ENCODE assay signal across 8 mouse cellular contexts in genomic region chr14:25304391-25304851, GRCm38 (mm10).
DNase-seq lines count a peak whose midpoint lies in the region; ATAC-seq lines count a peak whose summit lies in the region.

No protein-coding gene starts in this region.

- peak overlapping the region; percentile 27; the same call in 1 of the 2 replicates for H3K27ac ChIP-seq in forebrain, embryonic 15.5 days (replicated peaks)
- peak overlapping the region; percentile 16; the same call in 1 of the 2 replicates for H3K27ac ChIP-seq in limb, embryonic 11.5 days (replicated peaks; ENCODE audit: low read depth, low read length)
- H3K27ac ChIP-seq in midbrain, embryonic 13.5 days: peak overlapping the region; percentile 67

- peak; percentile 36 to 41 for DNase-seq in cerebellum, adult 18-20 months
- no peak for DNase-seq in cerebellum, adult 11-12 months
- DNase-seq in heart, postnatal 4 days: peak; percentile 76
- DNase-seq in limb, embryonic 11.5 days (ENCODE audit: low spot score): peak; percentile 68
- DNase-seq in urinary bladder, postnatal 36 days (ENCODE audit: low spot score in 2 of 2): peak; percentile 54 to 88
- no peak for DNase-seq in right cerebral cortex, postnatal 10 days (ENCODE audit: low spot score in 2 of 2)

- H3K36me3 ChIP-seq in forebrain, embryonic 15.5 days: no peaks in the 10 kb centered on the region
- H3K36me3 ChIP-seq in limb, embryonic 11.5 days (ENCODE audit: control insufficient read depth, insufficient read depth, low read length): no peaks in the 10 kb centered on the region
- no peaks in the 10 kb centered on the region for H3K36me3 ChIP-seq in midbrain, embryonic 13.5 days

- WGBS in forebrain, embryonic 15.5 days: 24% methylated on average over 9 of the region's 9 CpGs
- whole genome bisulfite sequencing in limb, embryonic 11.5 days: 2% methylated on average over 9 of the region's 9 CpGs
- 4% methylated on average over 9 of the region's 9 CpGs for WGBS in midbrain, embryonic 13.5 days

- H3K4me1 ChIP-seq in forebrain, embryonic 15.5 days: peaks cover 20% of the 10 kb centered on the region
- H3K4me1 ChIP-seq in limb, embryonic 11.5 days (ENCODE audit: control insufficient read depth, insufficient read depth, low read length): peaks cover 29% of the 10 kb centered on the region
- peaks cover 49% of the 10 kb centered on the region for H3K4me1 ChIP-seq in midbrain, embryonic 13.5 days (replicated peaks)

- no peak for ATAC-seq in forebrain, embryonic 15.5 days (replicated peaks)
- ATAC-seq in limb, embryonic 11.5 days (ENCODE audit: insufficient number of reproducible peaks, low FRiP score, low TSS enrichment, low read depth): no peak
- ATAC-seq in midbrain, embryonic 13.5 days: peak; percentile 59

- no peaks in the 10 kb centered on the region for H3K9me3 ChIP-seq in forebrain, embryonic 15.5 days
- no peaks in the 10 kb centered on the region for H3K9me3 ChIP-seq in limb, embryonic 11.5 days (ENCODE audit: control insufficient read depth, low read length)
- H3K9me3 ChIP-seq in midbrain, embryonic 13.5 days: no peaks in the 10 kb centered on the region

- no peak overlapping the region for H3K9ac ChIP-seq in forebrain, embryonic 15.5 days (replicated peaks)
- no peak overlapping the region; the same call in 1 of the 2 replicates for H3K9ac ChIP-seq in limb, embryonic 11.5 days (ENCODE audit: low read length)
- no peak overlapping the region for H3K9ac ChIP-seq in midbrain, embryonic 13.5 days (replicated peaks)

- no peaks in the 10 kb centered on the region for H3K27me3 ChIP-seq in forebrain, embryonic 15.5 days
- H3K27me3 ChIP-seq in limb, embryonic 11.5 days (ENCODE audit: control insufficient read depth, insufficient read depth, low read length): no peaks in the 10 kb centered on the region
- peaks cover 3% of the 10 kb centered on the region; the same call in 1 of the 2 replicates for H3K27me3 ChIP-seq in midbrain, embryonic 13.5 days

- H3K4me2 ChIP-seq in forebrain, embryonic 15.5 days (replicated peaks): no peak overlapping the region
- no peak overlapping the region for H3K4me2 ChIP-seq in limb, embryonic 11.5 days (ENCODE audit: low read depth, severe bottlenecking)
- no peak overlapping the region for H3K4me2 ChIP-seq in midbrain, embryonic 13.5 days (replicated peaks)

- H3K4me3 ChIP-seq in forebrain, embryonic 15.5 days: no peak overlapping the region
- H3K4me3 ChIP-seq in limb, embryonic 11.5 days (ENCODE audit: low read depth, low read length): no peak overlapping the region
- no peak overlapping the region for H3K4me3 ChIP-seq in midbrain, embryonic 13.5 days (replicated peaks)

Comparison
In these comparisons a context has a peak if more than half of its experiments do, and no peak if none do; other contexts are left out.
1. DNase-seq: peak in cerebellum, adult 18-20 months (2 of 2), heart, postnatal 4 days (single experiment), limb, embryonic 11.5 days (single experiment) and urinary bladder, postnatal 36 days (2 of 2); none in cerebellum, adult 11-12 months (single experiment) and right cerebral cortex, postnatal 10 days (0 of 2).
2. H3K27ac ChIP-seq: peak in every context shown above with its lines; median percentile 67 in midbrain, embryonic 13.5 days; 27 in forebrain, embryonic 15.5 days; 16 in limb, embryonic 11.5 days.